Mouse (Mus musculus): ENCODE measurements at regions not wholly inside any gene's neighbourhood (a gene's known extent, or its start where the extent isn't known, plus 50 kb on each side); places are given as distances from the start of the nearest gene placed in this dataset.

DNA sequence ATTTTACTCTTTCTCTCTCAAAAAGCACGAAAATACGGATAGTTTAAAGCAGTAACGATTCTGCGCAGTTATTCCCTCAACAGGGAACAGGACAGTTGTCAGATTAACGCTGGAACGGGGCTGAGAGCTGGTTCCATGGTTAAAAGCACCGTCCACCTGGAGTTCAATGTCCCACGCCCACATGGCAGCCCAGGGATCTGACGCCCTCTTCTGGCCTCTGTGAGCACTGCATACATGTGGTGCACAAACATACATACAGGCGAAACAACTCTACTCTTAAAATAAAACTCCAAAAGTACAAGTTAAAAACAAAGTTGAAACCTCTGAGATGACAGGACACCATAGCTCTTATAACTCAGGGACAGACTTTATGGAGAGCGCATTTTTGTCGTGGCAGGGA is 169.5 kb downstream of the Rpap3 start:
- Histone ChIP-seq H3K27me3 (ENCODE audit: insufficient read depth, low read length) (no peaks in the 10 kb centered on the region), H3K9ac (replicated peaks; ENCODE audit: low read length) (no peak overlapping the region), H3K36me3 (ENCODE audit: insufficient read depth, low read length) (no peaks in the 10 kb centered on the region), H3K4me2 (replicated peaks; ENCODE audit: low read depth, low read length) (no peak overlapping the region), H3K9me3 (ENCODE audit: low read length) (no peaks in the 10 kb centered on the region; the same call in 1 of the 2 replicates), H3K4me3 (ENCODE audit: low read length) (no peak overlapping the region), H3K27ac (ENCODE audit: low read length) (no peak overlapping the region), H3K4me1 (ENCODE audit: insufficient read depth, low read length) (no peaks in the 10 kb centered on the region)
- WGBS: 93% methylated on average over 12 of the region's 12 CpGs
- ATAC-seq (ENCODE audit: low FRiP score, low TSS enrichment): no peak

- no peak overlapping the region for H3K9ac ChIP-seq (replicated peaks; ENCODE audit: low read length)
- ATAC-seq (ENCODE audit: low FRiP score, low TSS enrichment): no peak
- no peaks in the 10 kb centered on the region; the same call in 1 of the 2 replicates for H3K9me3 ChIP-seq (ENCODE audit: low read length)
- no peak overlapping the region for H3K4me2 ChIP-seq (replicated peaks; ENCODE audit: low read depth, low read length)
- H3K36me3 ChIP-seq (ENCODE audit: insufficient read depth, low read length): no peaks in the 10 kb centered on the region
- 69% methylated on average over 5 of the region's 5 CpGs for WGBS
- no peak overlapping the region for H3K4me3 ChIP-seq (ENCODE audit: low read length)
- H3K4me1 ChIP-seq (ENCODE audit: insufficient read depth, low read length): no peaks in the 10 kb centered on the region
- H3K27me3 ChIP-seq (ENCODE audit: insufficient read depth, low read length): no peaks in the 10 kb centered on the region
- no peak overlapping the region for H3K27ac ChIP-seq (ENCODE audit: low read length)
These were observed 170.7 kb downstream of the Rpap3 start for GRCm38 (mm10) chr15:97534878-97535277.

DNA sequence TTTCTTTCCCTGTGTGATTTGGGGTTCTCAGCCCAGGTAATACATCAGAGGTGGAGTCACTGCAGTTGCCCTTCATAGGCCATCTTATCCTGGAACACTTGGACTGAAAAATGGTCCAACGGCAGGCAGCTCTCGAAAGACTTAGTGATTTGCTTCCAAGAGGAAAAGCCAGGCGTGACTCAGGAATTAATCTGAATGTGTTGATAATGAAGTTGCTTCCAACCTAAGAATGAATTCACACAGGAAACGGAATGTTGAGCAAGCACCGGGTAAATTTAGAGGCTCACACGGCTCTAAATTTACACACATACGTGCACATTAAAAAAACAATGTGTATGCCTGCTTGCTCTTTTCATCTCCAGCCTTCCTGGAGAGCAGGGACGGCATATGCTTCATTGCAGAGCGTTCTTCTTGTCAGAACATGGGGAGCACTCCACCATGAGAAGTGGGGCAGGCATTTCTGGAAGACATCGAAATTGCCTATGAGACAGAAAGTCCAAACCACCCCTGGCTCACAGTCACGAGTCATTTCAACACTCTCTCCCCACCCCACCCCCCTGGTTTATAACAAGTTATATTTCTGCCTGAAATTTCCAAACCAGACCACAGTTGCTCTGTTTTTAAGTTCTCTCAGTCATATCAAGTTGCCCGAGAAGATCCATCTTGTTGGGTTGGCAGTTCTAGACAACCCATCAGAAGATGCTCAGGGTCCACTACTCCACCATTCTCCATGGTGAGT is 171.9 kb downstream of the Rpap3 start:
- H3K4me3 ChIP-seq (ENCODE audit: low read length): no peak overlapping the region
- H3K4me1 ChIP-seq (ENCODE audit: insufficient read depth, low read length): no peaks in the 10 kb centered on the region
- no peak overlapping the region for H3K27ac ChIP-seq (ENCODE audit: low read length)
- no peaks in the 10 kb centered on the region for H3K36me3 ChIP-seq (ENCODE audit: insufficient read depth, low read length)
- no peak overlapping the region for H3K9ac ChIP-seq (replicated peaks; ENCODE audit: low read length)
- no peaks in the 10 kb centered on the region; the same call in 1 of the 2 replicates for H3K9me3 ChIP-seq (ENCODE audit: low read length)
- no peaks in the 10 kb centered on the region for H3K27me3 ChIP-seq (ENCODE audit: insufficient read depth, low read length)
- WGBS: 70% methylated on average over 12 of the region's 12 CpGs
- no peak for ATAC-seq (ENCODE audit: low FRiP score, low TSS enrichment)
- H3K4me2 ChIP-seq (replicated peaks; ENCODE audit: low read depth, low read length): no peak overlapping the region

GRCm38 (mm10) chr15:97532346-97532910 is 173.2 kb downstream of the Rpap3 start:
- H3K9ac ChIP-seq (replicated peaks; ENCODE audit: low read length): no peak overlapping the region
- H3K36me3 ChIP-seq (ENCODE audit: insufficient read depth, low read length): no peaks in the 10 kb centered on the region
- ATAC-seq (ENCODE audit: low FRiP score, low TSS enrichment): no peak
- H3K4me2 ChIP-seq (replicated peaks; ENCODE audit: low read depth, low read length): no peak overlapping the region
- no peaks in the 10 kb centered on the region for H3K4me1 ChIP-seq (ENCODE audit: insufficient read depth, low read length)
- no peaks in the 10 kb centered on the region; the same call in 1 of the 2 replicates for H3K9me3 ChIP-seq (ENCODE audit: low read length)
- 68% methylated on average over 10 of the region's 10 CpGs for WGBS
- H3K4me3 ChIP-seq (ENCODE audit: low read length): no peak overlapping the region
- no peak overlapping the region for H3K27ac ChIP-seq (ENCODE audit: low read length)
- no peaks in the 10 kb centered on the region for H3K27me3 ChIP-seq (ENCODE audit: insufficient read depth, low read length)

DNA sequence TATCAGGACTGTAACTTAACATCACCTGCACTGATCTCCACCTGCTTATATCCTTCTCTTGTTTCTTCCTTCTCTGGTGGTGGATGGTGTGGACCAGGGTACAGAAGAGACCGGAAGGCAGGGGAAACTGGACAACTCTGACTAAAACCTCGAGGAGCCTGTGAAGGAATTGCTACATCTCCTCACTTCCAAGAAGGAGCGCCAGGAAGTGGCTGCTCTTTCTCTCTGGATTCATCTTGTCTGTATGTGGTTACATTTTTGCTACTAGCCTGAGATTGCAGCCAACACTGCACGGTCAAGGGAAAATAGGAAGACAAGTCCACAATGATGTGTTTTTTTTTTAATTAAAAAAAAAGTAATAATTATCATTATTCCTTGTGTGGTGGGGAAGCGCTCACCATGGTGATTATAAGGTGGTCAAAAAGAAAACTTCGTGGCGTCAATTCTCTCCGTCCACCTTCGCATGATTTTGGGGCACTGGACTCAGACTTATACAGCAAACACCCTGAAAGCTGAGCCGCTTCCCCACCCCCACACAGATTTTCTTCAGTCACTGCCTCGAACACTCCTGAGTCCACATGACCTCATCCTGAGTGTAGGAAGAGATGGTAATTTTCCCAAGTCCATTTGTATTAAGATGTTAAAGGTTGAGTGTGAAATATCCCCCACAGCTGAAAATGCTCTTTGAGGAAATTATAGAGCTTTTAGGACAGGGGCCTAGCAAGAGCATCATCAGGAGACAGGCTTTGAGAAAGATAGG is 177.2 kb downstream of the Rpap3 start:
- WGBS: 83% methylated on average over 11 of the region's 11 CpGs
- Histone ChIP-seq H3K27ac (ENCODE audit: low read length) (no peak overlapping the region), H3K9ac (replicated peaks; ENCODE audit: low read length) (no peak overlapping the region), H3K4me2 (replicated peaks; ENCODE audit: low read depth, low read length) (no peak overlapping the region), H3K4me1 (ENCODE audit: insufficient read depth, low read length) (no peaks in the 10 kb centered on the region), H3K27me3 (ENCODE audit: insufficient read depth, low read length) (no peaks in the 10 kb centered on the region), H3K36me3 (ENCODE audit: insufficient read depth, low read length) (no peaks in the 10 kb centered on the region), H3K4me3 (ENCODE audit: low read length) (no peak overlapping the region), H3K9me3 (ENCODE audit: low read length) (no peaks in the 10 kb centered on the region)
- ATAC-seq (ENCODE audit: low FRiP score, low TSS enrichment): no peak

- no peaks in the 10 kb centered on the region for H3K27me3 ChIP-seq (ENCODE audit: insufficient read depth, low read length)
- no peaks in the 10 kb centered on the region for H3K4me1 ChIP-seq (ENCODE audit: insufficient read depth, low read length)
- H3K9me3 ChIP-seq (ENCODE audit: low read length): no peaks in the 10 kb centered on the region
- 87% methylated on average over 2 of the region's 2 CpGs for WGBS
- ATAC-seq (ENCODE audit: low FRiP score, low TSS enrichment): no peak
- no peak overlapping the region for H3K4me3 ChIP-seq (ENCODE audit: low read length)
- H3K36me3 ChIP-seq (ENCODE audit: insufficient read depth, low read length): no peaks in the 10 kb centered on the region
- H3K27ac ChIP-seq (ENCODE audit: low read length): no peak overlapping the region
- no peak overlapping the region for H3K4me2 ChIP-seq (replicated peaks; ENCODE audit: low read depth, low read length)
- H3K9ac ChIP-seq (replicated peaks; ENCODE audit: low read length): no peak overlapping the region
These were observed 185.2 kb downstream of the Rpap3 start for GRCm38 (mm10) chr15:97520395-97520794.

DNA sequence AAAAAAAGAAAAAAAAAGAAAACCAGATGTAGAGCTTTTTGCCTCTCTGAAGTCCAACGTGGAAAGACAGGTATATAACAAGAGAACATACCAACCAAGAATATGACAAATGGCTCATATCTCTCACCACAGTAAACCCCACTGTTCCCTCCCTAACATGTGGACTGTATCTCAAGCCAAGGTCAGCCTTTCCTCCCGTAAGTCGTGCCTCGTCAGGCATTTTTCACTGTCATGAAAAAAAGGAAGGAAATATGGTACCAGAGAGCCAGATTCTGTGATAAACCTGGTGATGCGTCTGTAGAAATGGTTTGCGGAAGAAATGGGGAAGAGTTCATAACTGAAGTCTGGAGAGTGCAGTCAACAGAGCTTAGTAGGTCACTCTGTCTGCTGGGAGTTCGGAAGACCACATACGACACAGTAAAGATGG is 185.7 kb downstream of the Rpap3 start:
- Histone ChIP-seq H3K9me3 (ENCODE audit: low read length) (no peaks in the 10 kb centered on the region), H3K4me2 (replicated peaks; ENCODE audit: low read depth, low read length) (no peak overlapping the region), H3K27me3 (ENCODE audit: insufficient read depth, low read length) (no peaks in the 10 kb centered on the region), H3K27ac (ENCODE audit: low read length) (no peak overlapping the region), H3K36me3 (ENCODE audit: insufficient read depth, low read length) (no peaks in the 10 kb centered on the region), H3K4me3 (ENCODE audit: low read length) (no peak overlapping the region), H3K4me1 (ENCODE audit: insufficient read depth, low read length) (no peaks in the 10 kb centered on the region), H3K9ac (replicated peaks; ENCODE audit: low read length) (no peak overlapping the region)
- ATAC-seq (ENCODE audit: low FRiP score, low TSS enrichment): no peak
- 77% methylated on average over 8 of the region's 8 CpGs for WGBS

DNA sequence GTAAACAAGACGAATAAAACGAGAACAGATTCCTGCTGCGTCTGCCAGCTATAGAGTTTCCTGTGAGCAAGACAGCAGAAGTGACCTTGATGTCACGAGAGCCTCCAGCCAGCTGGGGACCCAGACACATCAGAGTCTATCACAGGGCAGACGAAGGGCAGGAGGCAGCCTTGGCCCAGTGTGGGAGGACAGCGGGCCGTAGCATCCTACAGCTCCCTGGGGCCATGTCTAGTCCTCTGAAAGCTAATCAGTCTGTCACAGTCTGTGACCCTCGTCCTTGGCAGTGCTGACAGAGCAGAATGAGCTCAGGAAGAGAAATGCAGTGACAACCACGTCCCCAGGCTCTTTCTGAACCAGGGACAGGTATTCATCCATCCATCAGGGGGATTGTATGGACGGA is 187.7 kb downstream of the Rpap3 start:
- peak; percentile 76; the same call in 1 of the 2 replicates for ATAC-seq (ENCODE audit: low FRiP score, low TSS enrichment)
- no peaks in the 10 kb centered on the region for H3K9me3 ChIP-seq (ENCODE audit: low read length)
- no peak overlapping the region for H3K4me2 ChIP-seq (replicated peaks; ENCODE audit: low read depth, low read length)
- no peak overlapping the region for H3K27ac ChIP-seq (ENCODE audit: low read length)
- H3K4me3 ChIP-seq (ENCODE audit: low read length): no peak overlapping the region
- no peaks in the 10 kb centered on the region for H3K36me3 ChIP-seq (ENCODE audit: insufficient read depth, low read length)
- no peaks in the 10 kb centered on the region for H3K4me1 ChIP-seq (ENCODE audit: insufficient read depth, low read length)
- WGBS: 23% methylated on average over 10 of the region's 10 CpGs
- no peaks in the 10 kb centered on the region for H3K27me3 ChIP-seq (ENCODE audit: insufficient read depth, low read length)
- no peak overlapping the region for H3K9ac ChIP-seq (replicated peaks; ENCODE audit: low read length)

- H3K4me2 ChIP-seq (replicated peaks; ENCODE audit: low read depth, low read length): no peak overlapping the region
- H3K4me3 ChIP-seq (ENCODE audit: low read length): no peak overlapping the region
- no peaks in the 10 kb centered on the region for H3K4me1 ChIP-seq (ENCODE audit: insufficient read depth, low read length)
- no peak overlapping the region for H3K9ac ChIP-seq (replicated peaks; ENCODE audit: low read length)
- WGBS: 93% methylated on average over 11 of the region's 11 CpGs
- ATAC-seq (ENCODE audit: low FRiP score, low TSS enrichment): no peak
- H3K36me3 ChIP-seq (ENCODE audit: insufficient read depth, low read length): no peaks in the 10 kb centered on the region
- H3K27me3 ChIP-seq (ENCODE audit: insufficient read depth, low read length): no peaks in the 10 kb centered on the region
- H3K9me3 ChIP-seq (ENCODE audit: low read length): no peaks in the 10 kb centered on the region
- no peak overlapping the region for H3K27ac ChIP-seq (ENCODE audit: low read length)
These were observed 188.4 kb downstream of the Rpap3 start for GRCm38 (mm10) chr15:97517188-97517587.

- Histone ChIP-seq H3K27me3 (ENCODE audit: insufficient read depth, low read length) (no peaks in the 10 kb centered on the region), H3K4me1 (ENCODE audit: insufficient read depth, low read length) (no peaks in the 10 kb centered on the region), H3K36me3 (ENCODE audit: insufficient read depth, low read length) (no peaks in the 10 kb centered on the region), H3K27ac (ENCODE audit: low read length) (no peak overlapping the region), H3K9me3 (ENCODE audit: low read length) (peaks cover 3% of the 10 kb centered on the region; the same call in 1 of the 2 replicates), H3K9ac (replicated peaks; ENCODE audit: low read length) (no peak overlapping the region), H3K4me3 (ENCODE audit: low read length) (no peak overlapping the region), H3K4me2 (replicated peaks; ENCODE audit: low read depth, low read length) (no peak overlapping the region)
- ATAC-seq (ENCODE audit: low FRiP score, low TSS enrichment): no peak
- WGBS: 87% methylated on average over 4 of the region's 4 CpGs
These were observed 189.9 kb downstream of the Rpap3 start for GRCm38 (mm10) chr15:97515773-97516172.
